Mouse (Mus musculus): ENCODE data around the gene Prep. TPM values are rescaled to one million over a fixed set of nuclear protein-coding genes. Genes with fewer than 3 reads are reported as not detected.

Gene Prep
- 1.8 TPM for polyA plus RNA-seq (2014; fragmentation: Illumina TruSeq; extraction: RNeasy Lipid Tissue Mini Kit (QIAGEN cat#74804); ENCODE audit: low read depth, low replicate concordance)

DNA sequence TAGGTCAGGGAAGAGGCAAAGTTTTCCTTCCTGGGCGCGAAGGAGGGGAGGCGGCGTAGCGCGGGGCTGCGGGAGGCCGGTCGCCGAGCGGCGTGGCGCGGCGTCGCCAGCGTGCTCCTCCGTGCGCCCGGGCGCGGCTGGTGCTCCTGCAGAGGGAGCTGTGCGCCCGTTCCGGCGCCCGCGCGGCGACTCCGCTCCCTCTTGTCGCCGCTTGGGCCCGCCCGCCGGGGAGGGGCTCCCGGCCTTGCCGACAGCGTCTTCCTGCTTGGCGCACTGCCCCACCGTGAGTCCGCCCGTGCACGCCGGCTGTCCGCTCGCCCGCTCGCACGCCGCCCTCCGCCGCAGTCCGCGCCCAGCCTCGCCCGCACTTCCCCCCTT is at the start of gene Prep:
Gene Prep, plus strand, starts transcription at position 273 of the 378 bp plus-strand sequence.

DNA sequence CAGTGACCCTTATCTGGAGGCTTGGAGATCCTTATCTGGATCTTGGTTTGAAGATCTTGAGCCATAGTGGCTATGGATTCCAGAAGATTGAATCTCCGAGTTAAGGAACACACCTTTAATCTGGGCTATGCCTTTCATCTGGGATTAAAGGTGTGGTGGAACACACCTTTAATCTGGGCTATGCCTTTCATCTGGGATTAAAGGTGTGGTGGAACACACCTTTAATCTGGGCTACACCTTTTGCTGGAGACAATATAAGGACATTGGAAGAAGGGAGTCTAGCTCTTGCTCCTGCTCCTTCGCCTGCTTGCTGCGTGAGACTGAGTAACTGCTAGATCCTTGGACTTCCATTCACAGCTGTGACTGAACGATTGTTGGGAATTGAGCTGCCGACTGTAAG is 110.8 kb downstream of the Prep start, which contains the start of gene Popdc3:
Gene Popdc3, plus strand, starts transcription at position 301 of the 400 bp plus-strand sequence.

Other genes with a start within 250 kb of the Prep start
- 0.11 TPM for gene Popdc3, start 110.9 kb downstream of the Prep start, polyA plus RNA-seq (2014; fragmentation: Illumina TruSeq; extraction: RNeasy Lipid Tissue Mini Kit (QIAGEN cat#74804); ENCODE audit: low read depth, low replicate concordance)